Mouse (Mus musculus) adrenal gland, adult (tissue): ENCODE data around the gene Olfr1158.
"Not testable (repeated sequence)": the region's sequence is repeated elsewhere in the genome, so short reads cannot be mapped to it uniquely, and the experiment has no call there.

ENCODE experiments used
- DNase-seq, 2 experiments: peaks; one replicate each; pipeline ENCODE4 v3.0.0; 2022 to 2023; ENCODE audit warnings: low spot score in 1 of 2; ENCODE audit not compliant: inconsistent age in 2 of 2

Olfr1158 gene

GRCm38 (mm10) chr2:87989813-87990212 lies at the start of gene Olfr1158:
Olfr1158 (plus strand) TSS chr2:87990113.
- no peak for DNase-seq

GRCm38 (mm10) chr2:87945037-87945436 lies 44.9 kb upstream of the Olfr1158 start, which contains the start of gene Olfr1155:
Olfr1155 (minus strand) TSS chr2:87945137.
- no peak for DNase-seq

GRCm38 (mm10) chr2:87953000-87953399 lies 36.9 kb upstream of the Olfr1158 start, which contains the start of gene Olfr1156:
Olfr1156 (minus strand) TSS chr2:87953100.
- DNase-seq: no peak

- no peak for DNase-seq
These were observed 21.7 kb upstream of the Olfr1158 start, which contains the start of gene Olfr1157 for GRCm38 (mm10) chr2:87968199-87968598. Olfr1157 (minus strand) TSS chr2:87968299.

GRCm38 (mm10) chr2:87974563-87974962 lies 15.3 kb upstream of the Olfr1158 start, which contains the start of gene Olfr74:
Olfr74 (minus strand) TSS chr2:87974663.
- no peak for DNase-seq

GRCm38 (mm10) chr2:88007515-88008318 lies 17.8 kb downstream of the Olfr1158 start, which contains the start of gene Olfr1160:
Olfr1160 (minus strand) TSS chr2:88008268.
- no peak for DNase-seq

GRCm38 (mm10) chr2:88022474-88022873 lies 32.6 kb downstream of the Olfr1158 start, which contains the start of gene Olfr1161:
Olfr1161 (plus strand) TSS chr2:88022774.
- not testable (repeated sequence) for DNase-seq

- no peak for DNase-seq
These were observed 47.7 kb downstream of the Olfr1158 start, which contains the start of gene Olfr73 for GRCm38 (mm10) chr2:88037599-88037998. Olfr73 (minus strand) TSS chr2:88037699.
